Mouse (Mus musculus): ENCODE measurements around the gene Apoo. TPM values are rescaled to one million over a fixed set of nuclear protein-coding genes. Genes with fewer than 3 reads are reported as not detected.
"Not testable (repeated sequence)": the region's sequence is repeated elsewhere in the genome, so short reads cannot be mapped to it uniquely, and the experiment has no call there.

Apoo gene
- polyA plus RNA-seq (2015; fragmentation: Nextera tagmentation; extraction: Ambion mirVana), result 120 and 125 TPM in 2 replicates

DNA sequence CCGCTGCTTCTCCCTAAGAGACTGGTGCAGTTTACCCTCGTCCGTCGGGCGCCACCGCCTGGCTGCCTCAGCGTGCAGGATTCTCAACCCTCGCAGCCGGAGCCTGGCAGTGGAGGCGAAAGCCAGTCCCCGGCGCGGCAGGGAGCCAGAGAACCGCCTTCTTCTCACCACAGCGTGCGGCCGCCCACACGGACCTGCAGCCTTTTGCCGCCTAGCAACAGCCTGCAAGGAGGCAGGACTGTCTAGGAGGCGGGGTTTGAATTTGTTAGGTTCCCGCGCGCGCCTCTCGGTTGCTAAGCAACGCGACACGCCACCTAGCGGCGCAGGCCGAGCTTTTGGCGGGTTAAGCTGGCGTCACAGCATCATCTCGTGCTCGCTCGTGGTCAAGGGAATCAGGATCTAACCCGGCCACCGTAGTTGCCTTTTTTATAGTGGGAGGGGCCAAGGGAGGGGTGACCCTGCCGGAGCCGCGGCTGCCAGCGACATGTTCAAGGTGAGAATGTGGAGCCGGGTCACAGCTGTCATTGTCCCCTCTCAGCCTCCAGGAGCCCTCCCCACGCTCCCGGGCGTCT is at the start of gene Apoo, which contains the start of gene Fam90a1b:
Gene Apoo (plus strand): TSS at position 448 of the 572 bp plus-strand sequence.
Gene Fam90a1b (minus strand): TSS at position 108 of the 572 bp plus-strand sequence.
- Histone ChIP-seq H3K9me3 (no peaks in the 10 kb centered on the region), H3K36me3 (no peaks in the 10 kb centered on the region), H3K9ac (peak within 1 kb of the TSS; percentile 59), H3K4me3 (peak within 1 kb of the TSS; percentile 62), H3K27ac (replicated peaks) (peak within 1 kb of the TSS; percentile 81), H3K27me3 (peaks cover 58% of the 10 kb centered on the region), H3K4me2 (peak within 1 kb of the TSS; percentile 55), H3K4me1 (replicated peaks) (peaks cover 10% of the 10 kb centered on the region; the same call in 1 of the 2 replicates)
- peak; percentile 99 for ATAC-seq (ENCODE audit: low FRiP score, low read depth)
- 19% methylated on average over 46 of the region's 46 CpGs for WGBS

DNA sequence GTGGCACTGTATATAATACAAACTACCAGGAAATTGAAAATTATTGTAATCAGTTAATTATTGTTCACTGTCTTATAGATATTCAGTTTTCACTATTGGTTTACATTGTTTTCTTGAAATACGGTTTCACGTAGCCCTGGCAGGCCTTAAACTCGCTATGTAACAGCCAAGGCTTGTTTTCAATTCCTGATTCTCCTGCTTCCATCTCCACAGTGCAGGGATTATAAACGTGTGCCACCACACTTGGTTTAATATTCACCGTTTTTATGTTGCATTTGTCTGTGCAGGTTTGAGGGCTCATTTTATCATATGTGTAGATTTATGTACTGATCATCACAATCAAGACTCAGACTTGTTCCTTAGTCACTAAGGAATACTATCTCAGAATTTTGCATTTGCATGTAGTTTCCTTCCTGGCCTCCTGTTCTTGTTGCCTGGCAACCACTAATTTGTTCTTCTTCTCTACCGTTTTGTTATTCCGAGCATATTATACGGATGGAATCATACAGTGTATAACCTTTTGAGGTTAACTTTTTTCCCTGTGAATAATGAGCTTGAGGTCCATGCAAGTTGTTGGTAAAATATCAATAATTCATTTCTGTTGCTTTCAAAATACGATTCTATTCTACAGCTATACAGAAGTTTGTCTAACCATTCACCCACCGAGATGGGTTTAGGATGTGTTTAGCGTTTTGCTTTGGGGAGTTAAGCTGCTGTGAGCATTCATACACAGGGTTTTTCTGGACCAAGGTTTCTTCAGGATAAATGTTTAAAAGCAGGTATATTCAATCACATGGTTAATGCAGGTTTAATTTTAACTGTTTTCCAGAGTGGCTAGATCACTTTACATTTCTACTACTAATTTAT is 45.6 kb upstream of the Apoo start:
- no peaks in the 10 kb centered on the region for H3K9me3 ChIP-seq
- H3K4me1 ChIP-seq (replicated peaks), result no peaks in the 10 kb centered on the region
- no peak overlapping the region for H3K4me3 ChIP-seq
- no peak overlapping the region for H3K27ac ChIP-seq (replicated peaks)
- H3K9ac ChIP-seq, result no peak overlapping the region
- WGBS, result 47% methylated on average over 11 of the region's 11 CpGs
- H3K27me3 ChIP-seq, result peaks cover 35% of the 10 kb centered on the region
- no peaks in the 10 kb centered on the region for H3K36me3 ChIP-seq
- no peak overlapping the region for H3K4me2 ChIP-seq
- peak; percentile 73; the same call in 1 of the 2 replicates for ATAC-seq (ENCODE audit: low FRiP score, low read depth)

DNA sequence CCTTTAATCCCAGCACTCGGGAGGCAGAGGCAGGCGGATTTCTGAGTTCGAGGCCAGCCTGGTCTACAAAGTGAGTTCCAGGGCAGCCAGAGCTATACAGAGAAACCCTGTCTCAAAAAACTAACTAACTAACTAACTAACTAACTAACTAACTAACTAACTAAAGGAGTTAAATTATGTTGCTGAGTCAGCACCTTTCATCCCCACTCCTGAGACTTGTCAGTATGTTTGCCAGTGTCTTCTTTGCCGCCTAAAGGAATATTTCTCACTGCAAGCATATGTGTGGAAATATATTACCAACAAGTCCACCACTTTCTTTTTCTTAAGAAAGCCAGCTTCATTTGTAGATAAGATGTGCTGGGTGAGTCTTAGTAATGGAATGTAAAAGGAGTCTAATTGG is 23.3 kb upstream of the Apoo start:
- H3K9ac ChIP-seq; H3K4me3 ChIP-seq; H3K27ac ChIP-seq (replicated peaks); H3K4me1 ChIP-seq (replicated peaks); H3K9me3 ChIP-seq; H3K36me3 ChIP-seq; ATAC-seq (ENCODE audit: low FRiP score, low read depth); H3K4me2 ChIP-seq: not testable (repeated sequence)
- H3K27me3 ChIP-seq, result peaks cover 52% of the 10 kb centered on the region
- WGBS, result 92% methylated on average over 4 of the region's 4 CpGs

- ATAC-seq (ENCODE audit: low FRiP score, low read depth), result no peak
- Histone ChIP-seq H3K9ac (no peak overlapping the region), H3K9me3 (no peaks in the 10 kb centered on the region), H3K4me3 (peak overlapping the region; percentile 62; the same call in 1 of the 2 replicates), H3K4me1 (replicated peaks) (peaks cover 10% of the 10 kb centered on the region; the same call in 1 of the 2 replicates), H3K27me3 (peaks cover 61% of the 10 kb centered on the region), H3K27ac (replicated peaks) (no peak overlapping the region), H3K36me3 (no peaks in the 10 kb centered on the region), H3K4me2 (peak overlapping the region; percentile 55)
- WGBS, result 30% methylated on average over 14 of the region's 14 CpGs
Measured at GRCm38 (mm10) chrX:94365381-94365925, 1.5 kb upstream of the Apoo start.

DNA sequence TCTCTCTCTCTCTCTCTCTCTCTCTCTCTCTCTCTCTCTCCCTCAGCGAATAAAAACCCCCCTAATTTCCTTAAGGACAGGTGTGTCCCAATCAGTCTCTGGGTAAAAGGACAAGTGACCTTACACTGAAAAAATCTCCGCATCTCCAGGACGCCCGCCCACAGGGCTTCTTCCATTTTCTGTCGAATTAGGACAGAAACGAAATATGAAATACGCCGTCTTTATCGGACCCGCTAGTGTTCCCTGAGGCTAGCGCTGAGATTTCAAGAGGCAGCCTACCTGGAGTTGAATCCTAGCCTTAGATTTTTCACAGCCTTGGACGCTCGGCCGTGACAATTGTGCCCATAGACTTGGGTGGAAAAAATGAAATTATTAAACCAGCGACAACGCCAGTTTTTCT is 888 bp upstream of the Apoo start:
- WGBS, result 20% methylated on average over 16 of the region's 16 CpGs
- no peak overlapping the region for H3K9ac ChIP-seq

DNA sequence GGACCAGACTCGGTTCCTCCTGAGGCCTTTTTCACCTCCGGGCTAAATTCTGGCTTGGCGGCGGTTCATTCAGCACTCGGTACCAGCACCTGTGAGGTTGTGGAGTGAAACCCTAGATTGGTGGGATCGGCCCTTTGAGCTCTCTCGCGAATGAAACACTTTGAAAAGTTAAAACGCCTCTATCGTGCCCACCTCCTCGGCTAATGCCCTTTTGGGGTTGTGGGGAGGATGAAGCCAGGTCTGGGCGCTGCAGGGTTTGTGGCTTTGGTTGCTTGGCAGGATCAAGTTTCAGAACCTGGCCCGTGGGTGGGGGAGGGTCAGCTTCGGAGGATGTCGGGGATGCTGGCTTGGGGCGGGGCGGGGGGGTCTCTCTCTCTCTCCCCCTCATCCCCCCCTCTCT is 331 bp downstream of the Apoo start:
- Histone ChIP-seq H3K4me1 (replicated peaks) (peaks cover 10% of the 10 kb centered on the region; the same call in 1 of the 2 replicates), H3K4me3 (peak overlapping the region; percentile 62), H3K9me3 (no peaks in the 10 kb centered on the region), H3K9ac (peak overlapping the region; percentile 59), H3K27me3 (peaks cover 53% of the 10 kb centered on the region), H3K27ac (replicated peaks) (peak overlapping the region; percentile 81), H3K36me3 (no peaks in the 10 kb centered on the region), H3K4me2 (peak overlapping the region; percentile 48)
- WGBS, result 30% methylated on average over 17 of the region's 17 CpGs
- ATAC-seq (ENCODE audit: low FRiP score, low read depth), result peak; percentile 39; the same call in 1 of the 2 replicates

More for the DNA sequence above, 888 bp upstream of the Apoo start:
- H3K27me3 ChIP-seq, result peaks cover 58% of the 10 kb centered on the region
- no peak for ATAC-seq (ENCODE audit: low FRiP score, low read depth)
- no peaks in the 10 kb centered on the region for H3K36me3 ChIP-seq
- H3K4me1 ChIP-seq (replicated peaks), result peaks cover 10% of the 10 kb centered on the region; the same call in 1 of the 2 replicates
- H3K4me2 ChIP-seq, result peak overlapping the region; percentile 55
- no peak overlapping the region for H3K27ac ChIP-seq (replicated peaks)
- H3K4me3 ChIP-seq, result peak overlapping the region; percentile 62
- no peaks in the 10 kb centered on the region for H3K9me3 ChIP-seq

- Histone ChIP-seq H3K9ac (no peak overlapping the region), H3K36me3 (no peaks in the 10 kb centered on the region; the same call in 1 of the 2 replicates), H3K9me3 (no peaks in the 10 kb centered on the region), H3K4me3 (no peak overlapping the region), H3K4me2 (no peak overlapping the region), H3K27ac (replicated peaks) (no peak overlapping the region), H3K27me3 (peaks cover 29% of the 10 kb centered on the region; the same call in 1 of the 2 replicates), H3K4me1 (replicated peaks) (no peaks in the 10 kb centered on the region)
- ATAC-seq (ENCODE audit: low FRiP score, low read depth), result no peak
- WGBS, result 65% methylated on average over 5 of the region's 5 CpGs
Measured at GRCm38 (mm10) chrX:94378734-94379133, 11.8 kb downstream of the Apoo start.

GRCm38 (mm10) chrX:94408975-94409374 is 42.1 kb downstream of the Apoo start:
- no peak overlapping the region for H3K27ac ChIP-seq (replicated peaks)
- H3K36me3 ChIP-seq, result no peaks in the 10 kb centered on the region
- no peak overlapping the region for H3K4me3 ChIP-seq
- H3K9ac ChIP-seq, result no peak overlapping the region
- H3K4me2 ChIP-seq, result no peak overlapping the region
- H3K9me3 ChIP-seq, result no peaks in the 10 kb centered on the region
- no peak for ATAC-seq (ENCODE audit: low FRiP score, low read depth)
- WGBS, result 40% methylated on average over 3 of the region's 3 CpGs
- H3K4me1 ChIP-seq (replicated peaks), result no peaks in the 10 kb centered on the region
- H3K27me3 ChIP-seq, result peaks cover 10% of the 10 kb centered on the region; the same call in 1 of the 2 replicates

- no peaks in the 10 kb centered on the region for H3K9me3 ChIP-seq
- no peak for ATAC-seq (ENCODE audit: low FRiP score, low read depth)
Measured at GRCm38 (mm10) chrX:94420210-94420609, 53.3 kb downstream of the Apoo start.

GRCm38 (mm10) chrX:94431548-94432375 is 64.8 kb downstream of the Apoo start:
- Histone ChIP-seq H3K36me3 (no peaks in the 10 kb centered on the region), H3K27me3 (0 out of 2 replicates have a peak, but pooled peaks cover 6% of the 10 kb centered on the region), H3K9me3 (no peaks in the 10 kb centered on the region), H3K9ac (no peak overlapping the region), H3K4me2 (no peak overlapping the region), H3K4me1 (replicated peaks) (no peaks in the 10 kb centered on the region), H3K27ac (replicated peaks) (no peak overlapping the region), H3K4me3 (no peak overlapping the region)
- 41% methylated on average over 9 of the region's 9 CpGs for WGBS
- ATAC-seq (ENCODE audit: low FRiP score, low read depth), result peak; percentile 74; the same call in 1 of the 2 replicates

More at GRCm38 (mm10) chrX:94420210-94420609, 53.3 kb downstream of the Apoo start:
- WGBS, result 97% methylated on average over 2 of the region's 2 CpGs
- 0 out of 2 replicates have a peak, but pooled peaks cover 4% of the 10 kb centered on the region for H3K36me3 ChIP-seq
- H3K4me1 ChIP-seq (replicated peaks), result no peaks in the 10 kb centered on the region
- no peak overlapping the region for H3K4me2 ChIP-seq
- H3K9ac ChIP-seq, result no peak overlapping the region
- peaks cover 10% of the 10 kb centered on the region; the same call in 1 of the 2 replicates for H3K27me3 ChIP-seq
- H3K27ac ChIP-seq (replicated peaks), result no peak overlapping the region
- no peak overlapping the region for H3K4me3 ChIP-seq

- not testable (repeated sequence) for H3K27me3 ChIP-seq; H3K4me3 ChIP-seq; H3K4me2 ChIP-seq; H3K4me1 ChIP-seq (replicated peaks); H3K9ac ChIP-seq; H3K9me3 ChIP-seq; H3K27ac ChIP-seq (replicated peaks); H3K36me3 ChIP-seq; ATAC-seq (ENCODE audit: low FRiP score, low read depth)
- no CpG with 5 or more reads among the region's 3 CpGs for WGBS
Measured at GRCm38 (mm10) chrX:94445427-94445826, 78.5 kb downstream of the Apoo start.
